8 mouse cellular contexts compared by ENCODE assay signal in genomic region chr11:95737811-95738210, GRCm38 (mm10). TPM values are rescaled to one million over a fixed set of nuclear protein-coding genes. Genes with fewer than 3 reads are reported as not detected.
DNase-seq lines count a peak whose midpoint lies in the region; ATAC-seq and TF ChIP-seq lines count a peak whose summit lies in the region.

No protein-coding gene starts in this region.

- no peak overlapping the region for H3K9ac ChIP-seq in forebrain, embryonic 12.5 days

- H3K4me2 ChIP-seq in forebrain, embryonic 12.5 days, result no peak overlapping the region

- ATAC-seq in forebrain, embryonic 12.5 days (ENCODE audit: low FRiP score), result no peak

- DNase-seq in gastrocnemius, adult 2 months, result peak; percentile 63
- DNase-seq in gastrocnemius, postnatal 36 days, result no peak
- DNase-seq in ovary, postnatal 36 days (ENCODE audit: low spot score), result peak; percentile 31
- no peak for DNase-seq in ovary, postnatal 14 days (ENCODE audit: low spot score)
- peak; percentile 20 for DNase-seq in gastrocnemius, postnatal 14 days
- peak; percentile 51 to 69 for DNase-seq in lung, postnatal 4 days
- DNase-seq in frontal cortex, postnatal 36 days (ENCODE audit: low spot score in 2 of 2), result no peak

- no peaks in the 10 kb centered on the region for H3K36me3 ChIP-seq in forebrain, embryonic 12.5 days (replicated peaks)

- TF ChIP-seq CTCF in gastrocnemius, adult 2 months (IDR thresholded peaks at IDR 0.05), result no peak

- H3K9me3 ChIP-seq in forebrain, embryonic 12.5 days, result 0 out of 2 replicates have a peak, but pooled peaks cover 2% of the 10 kb centered on the region

- intact Hi-C loops in gastrocnemius, adult 2 months (cut with DNase I), result no loop called here
- intact Hi-C loops in gastrocnemius, postnatal 36 days (cut with DNase I), result no loop called here
- intact Hi-C loops in gastrocnemius, postnatal 14 days (cut with DNase I; ENCODE audit: low total_unique reads), result no loop called here

- H3K4me1 ChIP-seq in forebrain, embryonic 12.5 days, result no peaks in the 10 kb centered on the region

- H3K27me3 ChIP-seq in forebrain, embryonic 12.5 days, result no peaks in the 10 kb centered on the region

- no peak overlapping the region for H3K4me3 ChIP-seq in gastrocnemius, adult 2 months
- H3K4me3 ChIP-seq in forebrain, embryonic 12.5 days (replicated peaks), result no peak overlapping the region

- WGBS in forebrain, embryonic 12.5 days, result 89% methylated on average over 3 of the region's 3 CpGs

- no peak overlapping the region for H3K27ac ChIP-seq in gastrocnemius, adult 2 months
- H3K27ac ChIP-seq in forebrain, embryonic 12.5 days, result no peak overlapping the region

RNA-seq across cellular contexts. Expression of gene B130006D01Rik, which starts 14.4 kb away (rescaled TPM):
- total RNA-seq in gastrocnemius, adult 2 months (2021), result under 1 TPM; 0.28 to 0.45 TPM
- total RNA-seq in gastrocnemius, postnatal 36 days (2021), result under 1 TPM; 0.56 to 0.57 TPM
- under 1 TPM; 0.24 to 0.25 TPM for total RNA-seq in gastrocnemius, postnatal 14 days (2021)
- 1.4 and 2.3 TPM in 2 replicates for polyA plus RNA-seq in forebrain, embryonic 12.5 days (2016; fragmentation: Nextera tagmentation; extraction: Ambion mirVana)

RNA-seq across cellular contexts. Expression of gene Zfp652, which starts 25.3 kb away (rescaled TPM):
- total RNA-seq in gastrocnemius, adult 2 months (2021), result 100 to 1,000 TPM in 1 of 2 experiments, 10 to 100 TPM in 1; 94.6 to 110 TPM
- 10 to 100 TPM; 83.7 to 86.6 TPM for total RNA-seq in gastrocnemius, postnatal 36 days (2021)
- total RNA-seq in gastrocnemius, postnatal 14 days (2021), result 10 to 100 TPM; 42.0 to 43.1 TPM
- 27.6 and 30.0 TPM in 2 replicates for polyA plus RNA-seq in forebrain, embryonic 12.5 days (2016; fragmentation: Nextera tagmentation; extraction: Ambion mirVana)

Comparison
In these comparisons a context has a peak if more than half of its experiments do, and no peak if none do; other contexts are left out.
1. DNase-seq: peak in gastrocnemius, adult 2 months (single experiment), ovary, postnatal 36 days (single experiment), gastrocnemius, postnatal 14 days (single experiment) and lung, postnatal 4 days (2 of 2); none in gastrocnemius, postnatal 36 days (0 of 2), ovary, postnatal 14 days (single experiment) and frontal cortex, postnatal 36 days (0 of 2).